In genomic region chr1:83038109-83038672, GRCm38 (mm10) we compare ENCODE assay signal across 9 mouse cellular contexts. TPM values are rescaled to one million over a fixed set of nuclear protein-coding genes. Genes with fewer than 3 reads are reported as not detected.
A peak's percentile ranks its signal among the peaks of the same experiment; 100 is the strongest.
DNase-seq lines count a peak whose midpoint lies in the region; ATAC-seq lines count a peak whose summit lies in the region.
"Had no signal": no experiment of that assay in that cellular context is flagged by ENCODE, and none has a peak within 500 bp of the region (broad histone marks: within the 10 kb centered on the region; RNA-seq: fewer than 3 reads in every experiment).

Gene Slc19a3 (minus strand): TSS chr1:83038448.

- peak within 1 kb of the TSS; percentile 49 for H3K4me3 ChIP-seq in embryonic facial prominence, embryonic 15.5 days (replicated peaks)
- H3K4me3 ChIP-seq in liver, embryonic 16.5 days (ENCODE audit: low read depth, low read length): peak within 1 kb of the TSS; percentile 46
- peak within 1 kb of the TSS; percentile 48 for H3K4me3 ChIP-seq in neural tube, embryonic 15.5 days (replicated peaks)

- ATAC-seq in embryonic facial prominence, embryonic 15.5 days (ENCODE audit: insufficient number of reproducible peaks, low FRiP score, low TSS enrichment, low read depth): peak; percentile 86; the same call in 1 of the 2 replicates
- 0 out of 2 replicates have a peak, but pooled peaks have one; percentile 53 for ATAC-seq in liver, embryonic 16.5 days (ENCODE audit: low read depth)
- ATAC-seq in neural tube, embryonic 15.5 days (ENCODE audit: low FRiP score): peak; percentile 97
- ATAC-seq: Patski had no signal

- peak within 1 kb of the TSS; percentile 54 for H3K4me2 ChIP-seq in embryonic facial prominence, embryonic 15.5 days (replicated peaks)
- peak within 1 kb of the TSS; percentile 45 for H3K4me2 ChIP-seq in liver, embryonic 16.5 days (ENCODE audit: low read depth, low read length)
- peak within 1 kb of the TSS; percentile 70 for H3K4me2 ChIP-seq in neural tube, embryonic 15.5 days

- no peaks in the 10 kb centered on the region for H3K27me3 ChIP-seq in embryonic facial prominence, embryonic 15.5 days
- no peaks in the 10 kb centered on the region for H3K27me3 ChIP-seq in liver, embryonic 16.5 days (ENCODE audit: control insufficient read depth, insufficient read depth, low read depth, low read length)
- H3K27me3 ChIP-seq in neural tube, embryonic 15.5 days (replicated peaks): no peaks in the 10 kb centered on the region

- DNase-seq in urinary bladder, postnatal 14 days (ENCODE audit: low spot score): peak; percentile 18
- no peak for DNase-seq in urinary bladder, postnatal 10 days (ENCODE audit: low spot score)
- DNase-seq in heart, postnatal 36 days: peak; percentile 7 to 27
- DNase-seq in layer of hippocampus, adult 18-20 months (ENCODE audit: low spot score in 2 of 2): peak; percentile 28 to 63
- no peak for DNase-seq in B cell, adult 2 months

- H3K27ac ChIP-seq in embryonic facial prominence, embryonic 15.5 days (replicated peaks): peak within 1 kb of the TSS; percentile 13
- no peak within 1 kb of the TSS for H3K27ac ChIP-seq in liver, embryonic 16.5 days (ENCODE audit: low read length)
- H3K27ac ChIP-seq in neural tube, embryonic 15.5 days (replicated peaks): peak within 1 kb of the TSS; percentile 4; the same call in 1 of the 2 replicates

- 0 out of 2 replicates have a peak, but pooled peaks cover 4% of the 10 kb centered on the region for H3K4me1 ChIP-seq in embryonic facial prominence, embryonic 15.5 days
- no peaks in the 10 kb centered on the region for H3K4me1 ChIP-seq in liver, embryonic 16.5 days (ENCODE audit: control insufficient read depth, low read depth, low read length)
- H3K4me1 ChIP-seq in neural tube, embryonic 15.5 days: peaks cover 7% of the 10 kb centered on the region; the same call in 1 of the 2 replicates

- intact Hi-C loops in heart, postnatal 36 days (cut with DNase I): no loop called here

- H3K9me3 ChIP-seq in embryonic facial prominence, embryonic 15.5 days (replicated peaks): no peaks in the 10 kb centered on the region
- no peaks in the 10 kb centered on the region for H3K9me3 ChIP-seq in liver, embryonic 16.5 days (replicated peaks; ENCODE audit: control insufficient read depth, low read length)
- no peaks in the 10 kb centered on the region for H3K9me3 ChIP-seq in neural tube, embryonic 15.5 days (replicated peaks)

- H3K36me3 ChIP-seq in embryonic facial prominence, embryonic 15.5 days: no peaks in the 10 kb centered on the region
- no peaks in the 10 kb centered on the region for H3K36me3 ChIP-seq in liver, embryonic 16.5 days (ENCODE audit: control insufficient read depth, insufficient read depth)
- H3K36me3 ChIP-seq in neural tube, embryonic 15.5 days: no peaks in the 10 kb centered on the region

- peak within 1 kb of the TSS; percentile 28 for H3K9ac ChIP-seq in embryonic facial prominence, embryonic 15.5 days
- H3K9ac ChIP-seq in liver, embryonic 16.5 days (ENCODE audit: low read depth, low read length): no peak within 1 kb of the TSS
- H3K9ac ChIP-seq in neural tube, embryonic 15.5 days (replicated peaks): peak within 1 kb of the TSS; percentile 39

- 0% methylated on average over 25 of the region's 25 CpGs for WGBS in embryonic facial prominence, embryonic 15.5 days
- WGBS in liver, embryonic 16.5 days (ENCODE audit: insufficient replicate concordance): under 1% methylated on average over 25 of the region's 25 CpGs
- under 1% methylated on average over 25 of the region's 25 CpGs for WGBS in neural tube, embryonic 15.5 days

RNA-seq across cellular contexts. Expression of gene Slc19a3, which starts in this region (rescaled TPM):
- polyA plus RNA-seq in embryonic facial prominence, embryonic 15.5 days (2015; fragmentation: Nextera tagmentation; extraction: Ambion mirVana): 0.33 and 0.36 TPM in 2 replicates
- total RNA-seq in heart, postnatal 36 days (2021): under 1 TPM; 0.43 to 0.67 TPM
- total RNA-seq in layer of hippocampus, adult 18-20 months (2021): 1 to 10 TPM; 1.8 to 1.9 TPM
- polyA plus RNA-seq in liver, embryonic 16.5 days (2015; fragmentation: Nextera tagmentation; extraction: Ambion mirVana): 0.08 TPM in 1 of 2 replicates, not detected in the other
- 0.75 and 1.1 TPM in 2 replicates for polyA plus RNA-seq in neural tube, embryonic 15.5 days (2015; fragmentation: Nextera tagmentation; extraction: Ambion mirVana)

Comparison
In these comparisons a context has a peak if more than half of its experiments do, and no peak if none do; other contexts are left out.
1. DNase-seq: peak in urinary bladder, postnatal 14 days (single experiment) and layer of hippocampus, adult 18-20 months (2 of 2); none in urinary bladder, postnatal 10 days (single experiment) and B cell, adult 2 months (0 of 2).
2. Peak in ATAC-seq, H3K4me3 ChIP-seq, H3K27ac ChIP-seq, H3K9ac ChIP-seq and H3K4me2 ChIP-seq in embryonic facial prominence, embryonic 15.5 days; RNA of the gene not detected or under 1 TPM.
3. Peak in DNase-seq in heart, postnatal 36 days; RNA of the gene not detected or under 1 TPM.
4. Peak in ATAC-seq, H3K4me3 ChIP-seq and H3K4me2 ChIP-seq in liver, embryonic 16.5 days; RNA of the gene not detected or under 1 TPM.
5. Peak in every context shown above with its lines, with median percentiles within 50 percentile points of each other: ATAC-seq, H3K4me2 ChIP-seq and H3K4me3 ChIP-seq.